Mouse (Mus musculus) frontal cortex, adult 2 months (tissue): ENCODE measurements at regions not wholly inside any gene's neighbourhood (a gene's known extent, or its start where the extent isn't known, plus 50 kb on each side); places are given as distances from the start of the nearest gene placed in this dataset.

Experiments
- DNase-seq, 2 experiments: peaks; one replicate each; pipeline ENCODE4 v3.0.0; 2022; ENCODE audit warnings: low spot score in 1 of 2; ENCODE audit errors: extremely low spot score in 1 of 2

DNA sequence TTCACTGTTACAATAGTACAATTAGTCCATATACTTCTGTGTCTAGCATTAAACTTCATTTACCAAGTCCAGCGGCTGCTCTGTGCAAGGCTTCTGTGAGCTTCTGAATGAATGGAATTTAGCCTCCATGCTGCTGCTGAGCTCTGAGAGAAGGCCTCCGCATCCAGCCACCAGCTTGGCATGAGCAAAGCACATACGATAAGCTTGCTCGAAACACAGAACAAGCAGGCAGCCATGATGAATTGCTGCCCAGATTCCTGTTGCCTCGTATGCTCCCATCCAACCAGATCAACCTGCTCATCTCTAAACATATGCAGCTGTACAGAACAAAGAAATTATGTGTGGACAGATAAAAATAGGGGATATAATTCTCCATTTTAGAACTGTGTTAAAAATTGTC, 140.4 kb upstream of the Tll1 start:
- peak in 1 of 2 experiments; percentile 9 for DNase-seq

DNA sequence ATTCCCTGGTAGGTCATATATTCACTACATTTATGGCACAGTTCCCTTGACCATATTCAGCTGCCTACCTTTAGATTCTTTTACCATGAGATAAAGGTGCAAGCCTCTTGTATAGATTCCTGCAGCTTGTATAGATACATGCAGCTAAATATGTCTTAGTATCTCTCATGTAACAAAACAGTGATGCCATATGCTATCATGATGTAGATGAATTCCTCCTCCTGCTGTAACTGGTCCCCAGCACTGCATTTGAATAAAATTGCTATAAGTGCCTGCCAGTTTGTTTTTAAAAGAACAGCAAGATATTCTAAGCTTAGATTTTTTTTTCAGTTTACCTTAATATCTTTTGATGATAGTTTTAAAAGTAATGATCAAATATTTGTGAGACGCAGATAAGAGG, 138.9 kb upstream of the Tll1 start:
- no peak for DNase-seq

DNA sequence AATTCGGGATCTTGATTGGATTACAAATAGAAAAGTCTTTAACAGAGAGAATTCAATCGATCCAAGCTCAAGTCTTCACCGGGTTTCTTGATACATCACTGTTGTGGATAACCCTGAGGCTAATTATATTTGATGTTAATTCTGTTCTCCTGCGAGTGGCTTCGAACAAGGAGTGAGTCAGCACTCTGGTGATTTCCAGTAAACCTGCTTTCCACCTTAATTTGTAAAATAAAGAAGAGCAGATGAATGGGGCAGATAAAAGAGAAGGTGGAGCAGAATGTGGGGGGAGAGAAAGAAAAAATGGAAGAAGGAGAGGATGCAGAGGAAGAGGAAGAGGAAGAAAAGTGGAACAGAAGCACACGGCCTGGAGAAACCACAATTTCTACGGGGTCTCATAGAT, 137.5 kb upstream of the Tll1 start:
- no peak for DNase-seq

DNA sequence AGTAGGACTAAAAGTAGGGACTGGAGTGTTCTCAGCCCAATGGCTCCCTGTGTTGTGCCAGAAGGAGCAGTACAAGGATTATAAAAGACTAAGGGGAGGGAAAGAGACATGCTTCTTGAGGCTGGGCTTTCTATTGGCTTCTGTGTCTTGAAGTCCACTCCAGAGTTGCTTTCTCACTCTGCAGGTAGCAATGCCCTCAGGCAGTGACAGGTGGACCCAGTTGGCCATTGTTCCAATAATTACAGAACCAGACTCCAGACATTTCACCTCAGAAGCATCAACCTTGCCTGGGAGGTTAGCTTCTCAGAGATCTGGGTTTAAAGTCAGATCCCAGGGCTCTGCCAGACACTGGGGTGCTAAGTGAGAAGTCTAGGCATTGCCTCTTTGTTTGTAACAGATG, 136.3 kb upstream of the Tll1 start:
- DNase-seq: no peak

DNA sequence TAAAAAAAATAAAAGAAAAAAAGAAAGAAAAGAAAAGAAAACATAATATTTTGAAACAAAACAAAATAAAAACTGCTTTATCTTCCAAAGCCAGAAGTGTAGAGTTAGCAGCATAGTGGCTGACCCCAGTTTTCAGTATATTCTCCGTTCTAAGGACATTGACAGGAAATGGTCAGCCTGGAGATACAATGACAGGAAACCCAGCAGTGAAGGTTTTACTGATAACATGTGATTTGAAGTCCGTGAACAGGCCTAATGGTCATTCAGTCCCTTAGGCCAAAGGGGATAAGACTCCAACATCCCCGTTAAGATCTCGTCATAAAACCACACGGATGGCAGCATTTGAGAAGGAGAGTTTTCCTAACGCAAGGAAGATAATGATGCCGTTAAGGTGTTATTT, 131.3 kb upstream of the Tll1 start:
- no peak for DNase-seq

DNA sequence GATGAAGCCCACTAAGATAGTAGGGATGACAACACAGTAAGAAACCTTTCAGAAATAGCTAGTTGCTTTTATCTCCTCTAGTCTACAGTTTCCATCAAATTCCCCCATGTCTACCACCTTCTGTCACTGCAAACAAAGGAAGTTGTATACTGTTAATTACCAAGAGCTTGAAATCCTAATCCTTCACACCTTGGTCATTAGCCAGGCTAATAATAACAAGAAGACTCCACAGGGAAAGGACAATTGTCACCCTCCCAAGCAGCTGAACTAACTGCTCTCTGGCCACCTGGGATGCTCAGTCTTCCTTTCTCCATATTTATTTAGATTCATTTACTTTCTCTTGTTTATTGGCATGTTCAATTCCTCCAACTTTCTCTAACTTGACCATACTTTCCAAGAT, 130.5 kb upstream of the Tll1 start:
- DNase-seq: no peak

DNA sequence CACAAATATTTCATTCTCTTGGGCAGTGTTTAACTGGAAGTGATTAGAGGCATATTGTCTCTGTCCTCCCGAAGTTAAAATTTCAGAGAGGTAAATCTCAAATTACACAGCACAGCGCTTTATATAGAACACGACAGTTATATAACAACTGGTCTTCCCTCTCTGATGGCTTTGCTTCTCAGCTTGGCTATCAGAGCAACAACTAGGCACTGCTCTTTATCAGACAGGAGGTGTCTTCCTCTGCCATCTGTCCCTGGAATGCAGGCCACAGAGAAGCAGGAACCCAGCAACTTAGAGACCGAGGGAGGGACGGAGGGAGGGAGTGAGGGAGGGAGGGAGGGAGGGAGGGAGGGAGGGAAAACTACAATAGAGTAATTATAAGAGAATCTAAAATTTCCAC, 129.4 kb upstream of the Tll1 start:
- DNase-seq: no peak

DNA sequence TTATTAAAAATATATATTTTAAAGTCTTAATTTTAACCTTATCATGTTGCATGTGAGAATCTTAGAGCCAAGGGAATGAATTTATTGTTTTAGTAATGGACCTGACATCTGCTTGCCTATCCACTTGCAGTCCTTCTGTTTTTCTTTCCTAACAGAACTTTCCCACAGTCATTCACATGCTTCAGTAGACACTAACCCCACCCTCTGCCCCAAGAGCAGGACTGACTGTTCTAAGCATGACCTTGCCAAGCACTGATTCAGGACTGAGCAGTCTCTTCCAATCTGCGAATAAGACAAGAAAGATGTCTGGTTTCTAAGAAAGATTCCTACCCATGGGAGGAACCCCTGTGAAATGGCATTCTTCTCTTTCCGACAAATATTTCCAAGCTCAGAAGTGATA, 117.9 kb upstream of the Tll1 start:
- DNase-seq: no peak

DNA sequence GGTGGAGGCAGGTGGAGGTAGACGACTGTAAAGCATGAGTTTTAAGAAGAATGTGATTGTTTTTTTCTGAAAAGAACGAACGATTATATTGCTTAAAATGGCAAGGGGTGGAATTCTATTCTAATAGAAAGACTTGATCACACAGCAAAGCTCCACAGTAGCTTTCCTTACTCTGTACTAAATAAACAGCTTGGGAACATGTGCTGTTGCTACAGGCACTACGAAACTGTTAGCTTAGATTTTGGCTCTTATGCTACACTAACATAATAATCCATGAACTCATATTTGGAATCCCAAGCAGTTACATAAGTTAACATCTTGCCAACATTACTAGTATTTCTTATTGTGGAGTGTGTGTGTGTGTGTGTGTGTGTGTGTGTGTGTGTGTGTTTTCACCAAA, 114.3 kb upstream of the Tll1 start:
- no peak for DNase-seq

DNA sequence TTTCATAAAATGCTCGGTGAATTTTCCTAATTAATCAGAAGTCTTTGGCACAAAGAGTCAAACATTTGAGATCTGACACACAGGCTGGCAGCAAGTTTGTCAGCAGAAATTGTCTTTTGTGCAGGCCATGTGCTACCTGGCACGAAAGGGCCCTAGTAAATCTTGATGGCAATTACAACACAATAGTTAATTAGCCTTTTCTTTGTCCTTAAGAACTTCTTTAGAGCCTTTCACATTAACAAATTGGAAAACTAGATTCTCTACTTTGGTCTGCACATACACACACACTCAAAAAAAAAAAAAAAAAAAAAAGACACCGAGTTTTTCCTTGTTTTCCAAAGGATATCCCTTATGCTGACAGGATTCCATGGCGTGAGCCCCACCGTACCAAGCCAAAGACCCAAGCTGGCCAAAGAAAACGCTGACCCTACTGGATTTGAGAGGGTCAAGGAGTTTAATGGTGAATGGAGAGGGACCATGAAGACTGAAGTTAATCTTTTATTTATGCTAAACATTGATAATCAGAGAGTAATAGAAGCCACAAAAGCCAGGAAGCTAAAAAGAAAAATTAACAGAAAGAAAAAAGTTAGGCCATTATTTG, 113.2 kb upstream of the Tll1 start:
- DNase-seq: no peak

DNA sequence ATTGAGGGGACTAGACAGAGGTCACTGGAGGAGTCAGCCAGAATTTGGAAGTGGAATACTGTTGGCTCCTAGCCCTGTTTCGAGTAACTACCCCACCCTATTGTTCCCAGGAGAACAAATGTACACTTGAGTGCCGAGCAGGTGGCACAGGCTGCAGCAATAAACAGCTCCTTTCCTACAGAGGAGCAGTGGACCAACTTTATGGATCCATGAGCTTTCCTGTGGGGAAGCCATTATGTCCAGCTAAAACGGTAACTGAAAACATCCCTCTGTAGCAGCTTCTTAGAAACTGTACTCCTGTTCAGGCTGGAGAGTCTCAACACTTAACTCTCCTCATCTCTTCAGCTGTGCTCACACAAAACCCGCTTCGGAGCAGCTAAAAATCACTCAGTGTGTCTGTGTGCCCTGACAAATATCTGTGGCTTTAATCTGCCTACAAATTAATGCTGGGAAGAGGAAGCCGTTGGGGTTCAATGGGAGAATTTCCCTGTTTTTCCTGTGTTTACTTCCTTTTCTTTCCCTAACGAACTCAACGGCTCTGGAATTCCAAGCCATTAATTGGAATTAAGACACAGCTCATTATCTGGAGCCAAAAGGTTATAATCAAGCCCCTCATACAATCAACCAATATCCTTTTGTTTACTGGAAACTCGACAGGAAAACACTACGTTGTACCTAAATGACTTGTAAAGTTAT, 112.6 kb upstream of the Tll1 start:
- no peak for DNase-seq

DNA sequence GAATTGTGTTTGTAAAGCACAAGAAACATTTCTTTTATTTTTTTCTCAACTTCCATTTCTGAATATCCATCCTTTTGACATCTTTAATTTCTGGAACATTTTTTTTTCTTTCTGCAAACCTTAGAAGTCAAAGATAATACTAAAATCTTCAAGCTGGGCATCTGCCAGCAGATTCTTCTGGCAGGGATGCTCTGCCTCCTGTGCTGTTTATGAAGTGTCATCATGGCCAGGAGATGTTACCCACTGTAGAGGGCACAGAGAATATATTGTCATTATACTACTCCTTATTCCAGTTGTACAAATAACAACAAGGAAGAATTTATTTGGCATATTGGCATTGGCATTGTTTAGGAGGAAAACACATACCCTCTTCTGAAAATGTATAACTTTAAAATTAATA, 111.7 kb upstream of the Tll1 start:
- DNase-seq: no peak

DNA sequence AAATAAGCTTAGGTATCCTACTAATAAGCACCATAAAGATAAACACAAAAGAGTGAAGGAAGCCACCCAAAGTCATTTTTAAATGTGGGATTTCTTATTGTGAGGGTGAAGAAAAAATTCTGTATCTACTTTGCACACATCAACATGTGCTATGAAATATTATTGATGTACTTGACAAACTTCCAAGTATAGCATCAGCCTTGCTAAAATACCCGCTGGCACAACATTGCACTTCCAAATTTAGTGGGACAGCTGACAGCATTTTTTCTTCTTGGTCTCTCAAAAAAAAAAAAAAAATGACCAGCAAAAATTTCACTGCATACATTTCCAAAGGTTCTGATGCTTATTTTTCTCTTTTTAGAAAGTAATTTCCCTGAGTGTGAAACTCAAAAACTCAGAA, 101.9 kb upstream of the Tll1 start:
- DNase-seq: peak in 1 of 2 experiments; percentile 21

DNA sequence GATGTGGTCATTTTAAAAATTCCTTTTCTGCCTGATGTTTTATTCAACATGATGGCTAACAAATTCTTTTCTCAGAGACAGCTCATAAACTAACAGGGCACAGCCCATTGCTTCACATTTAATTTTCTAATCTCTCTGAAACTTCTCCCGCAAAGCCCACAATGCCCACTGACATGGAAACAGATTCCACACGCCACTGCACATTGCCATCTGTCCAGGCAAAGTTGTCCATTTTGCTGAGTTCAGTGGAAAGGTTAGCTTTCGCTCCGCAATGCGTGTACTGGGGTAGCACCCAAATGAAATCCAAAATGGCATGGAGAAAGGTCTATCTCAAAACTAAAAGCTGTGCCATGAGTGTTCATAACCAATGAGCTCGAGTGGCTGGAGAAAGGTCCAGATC, 76.7 kb upstream of the Tll1 start:
- DNase-seq: no peak

DNA sequence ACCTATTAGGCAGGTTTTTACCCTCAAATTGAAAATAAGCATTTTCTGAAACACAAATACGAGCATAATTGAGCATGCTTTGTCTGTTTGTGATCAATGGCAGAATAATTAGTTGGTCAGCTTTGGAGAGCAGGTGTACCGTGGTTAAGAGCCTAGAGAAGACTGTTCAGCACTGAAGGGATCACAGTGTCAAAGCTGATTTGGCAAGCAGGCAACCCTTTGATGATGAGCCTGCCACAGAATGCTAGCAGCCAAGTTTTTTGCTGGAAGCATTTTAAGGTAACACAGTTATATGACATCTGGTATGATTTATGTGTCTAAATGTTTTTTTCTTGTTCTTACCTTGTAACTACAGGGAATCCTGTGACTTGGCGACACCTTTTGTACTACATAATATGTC, 75.5 kb upstream of the Tll1 start:
- DNase-seq: no peak

DNA sequence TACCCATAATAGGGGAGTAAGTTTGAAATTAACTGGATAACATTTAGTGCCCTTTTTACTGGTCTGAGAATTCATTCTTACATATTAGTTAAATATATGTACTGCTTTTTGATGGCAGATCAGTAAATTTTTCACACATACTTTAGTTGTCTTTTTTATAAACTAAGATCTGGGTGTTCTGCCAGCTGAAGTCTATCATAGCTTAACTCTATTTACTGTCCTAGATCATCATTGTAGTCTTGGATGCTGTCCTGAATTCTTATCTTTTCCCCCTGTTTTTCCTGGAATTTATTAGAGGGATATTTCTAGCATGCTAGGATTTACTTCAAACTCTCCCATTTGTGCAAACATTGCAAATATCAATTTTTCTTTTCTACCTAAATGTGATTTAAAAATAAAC, 74.3 kb upstream of the Tll1 start:
- no peak for DNase-seq

DNA sequence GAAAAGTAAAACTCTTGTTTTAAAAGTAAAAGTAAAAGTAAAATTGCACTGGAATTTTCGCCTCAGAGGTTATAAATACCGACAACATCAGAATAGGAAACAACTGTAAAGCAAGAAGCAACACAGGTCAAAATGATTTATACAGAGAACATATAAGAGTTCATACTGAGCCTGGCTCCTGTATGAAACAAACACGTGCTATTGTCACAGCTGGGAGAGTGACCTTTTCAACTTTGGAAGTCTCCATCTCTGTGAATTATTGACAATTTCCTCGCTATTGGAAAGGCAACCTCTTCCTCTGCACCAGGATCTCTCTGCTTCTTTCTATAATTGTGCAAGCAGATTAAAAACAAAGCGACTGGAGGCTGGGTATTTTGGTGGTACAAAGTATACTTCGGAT, 70.0 kb upstream of the Tll1 start:
- DNase-seq: no peak

DNA sequence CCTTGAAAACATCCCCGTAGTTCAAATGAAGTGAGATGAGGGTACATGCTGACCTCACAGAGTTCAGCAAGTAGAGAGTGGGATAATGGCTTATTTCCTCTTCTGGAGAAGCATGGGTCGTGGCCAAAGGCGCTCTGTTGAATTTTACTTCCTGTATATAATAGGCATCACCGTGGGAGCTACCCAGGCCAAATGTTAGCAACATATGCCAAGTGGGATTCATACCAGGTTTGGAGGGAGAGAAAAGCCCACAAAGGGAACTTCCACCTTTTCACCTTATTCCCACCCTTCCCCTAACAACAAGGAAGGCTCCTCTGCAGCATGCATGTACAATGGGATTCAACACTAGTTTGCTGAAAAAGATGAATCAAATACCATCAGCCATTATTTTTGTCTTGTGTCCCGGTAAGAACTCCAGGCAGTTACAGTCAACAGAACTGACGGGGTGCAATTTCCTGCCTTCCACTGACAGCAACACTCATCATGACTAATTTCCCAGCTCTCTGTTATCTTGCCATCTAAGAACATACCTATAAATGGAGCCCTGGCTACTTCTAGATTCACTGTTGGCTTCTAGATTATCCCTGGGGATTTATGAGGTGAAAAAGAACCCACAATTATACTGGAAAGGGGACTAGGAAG, 59.4 kb upstream of the Tll1 start:
- no peak for DNase-seq
